Mouse (Mus musculus) hindbrain, embryonic 14.5 days (tissue): ENCODE data around the gene Add3. TPM values are rescaled to one million over a fixed set of nuclear protein-coding genes. Genes with fewer than 3 reads are reported as not detected.

Experiments
- ATAC-seq: fragments of 200-750 bp; cut with Nextera tagmentation; 2 replicates; pipeline ENCODE4 v1.8.0; 2017; ENCODE audit warnings: moderate number of reproducible peaks, mild to moderate bottlenecking, moderate TSS enrichment, moderate library complexity; ENCODE audit not compliant: low FRiP score
- DNase-seq: peaks from one replicate; pipeline ENCODE4 v3.0.0-alpha.2; 2015; ENCODE audit warnings: low spot score
- H3K27ac ChIP-seq: fragments of 300-500 bp; sonication (generic); 2 replicates; pipeline ENCODE4 v1.5.1; 2014; ENCODE audit warnings: mild to moderate bottlenecking, moderate library complexity
- H3K27me3 ChIP-seq: fragments of 300-500 bp; sonication (generic); 2 replicates; pipeline ENCODE4 v1.6.1; 2014; ENCODE audit warnings: mild to moderate bottlenecking, low read length, mixed read lengths; ENCODE audit not compliant: control insufficient read depth, insufficient read depth
- H3K36me3 ChIP-seq: fragments of 300-500 bp; sonication (generic); replicated peaks from 2 replicates; pipeline ENCODE4 v1.6.1; 2014; ENCODE audit not compliant: control insufficient read depth, insufficient read depth
- H3K4me1 ChIP-seq: fragments of 300-500 bp; sonication (generic); replicated peaks from 2 replicates; pipeline ENCODE4 v1.6.1; 2014; ENCODE audit warnings: antibody characterized with exemption, low read length, mixed read lengths; ENCODE audit not compliant: control insufficient read depth, insufficient read depth
- H3K4me2 ChIP-seq: fragments of 300-500 bp; sonication (generic); replicated peaks from 2 replicates; pipeline ENCODE4 v1.6.1; 2014; ENCODE audit warnings: mild to moderate bottlenecking, moderate library complexity
- H3K4me3 ChIP-seq: fragments of 300-500 bp; sonication (generic); replicated peaks from 2 replicates; pipeline ENCODE4 v1.5.1; 2014; ENCODE audit warnings: mild to moderate bottlenecking, low read length
- H3K9ac ChIP-seq: fragments of 300-500 bp; sonication (generic); 2 replicates; pipeline ENCODE4 v1.6.1; 2014
- H3K9me3 ChIP-seq: fragments of 300-500 bp; sonication (generic); 2 replicates; pipeline ENCODE4 v1.6.1; 2016; ENCODE audit warnings: low read length; ENCODE audit not compliant: control insufficient read depth
- WGBS: fragments of 180-500 bp; shearing (Covaris S2); extraction: QIAGEN DNeasy Blood & Tissue Kit; methylation state at CpG from one replicate; pipeline ENCODE4 v1.1.7; 2014; 5-methylcytosine and 5-hydroxymethylcytosine counted together
- polyA plus RNA-seq: library from polyadenylated mRNA; unstranded; fragments of >200 nt; fragmentation: Nextera tagmentation; extraction: Ambion mirVana; gene quantifications from 2 replicates; pipeline ENCODE4 v1.2.1, GENCODE M21; 2014

The Add3 gene
- polyA plus RNA-seq, 1 experiment from 2014 or later = 43.4 TPM

DNA sequence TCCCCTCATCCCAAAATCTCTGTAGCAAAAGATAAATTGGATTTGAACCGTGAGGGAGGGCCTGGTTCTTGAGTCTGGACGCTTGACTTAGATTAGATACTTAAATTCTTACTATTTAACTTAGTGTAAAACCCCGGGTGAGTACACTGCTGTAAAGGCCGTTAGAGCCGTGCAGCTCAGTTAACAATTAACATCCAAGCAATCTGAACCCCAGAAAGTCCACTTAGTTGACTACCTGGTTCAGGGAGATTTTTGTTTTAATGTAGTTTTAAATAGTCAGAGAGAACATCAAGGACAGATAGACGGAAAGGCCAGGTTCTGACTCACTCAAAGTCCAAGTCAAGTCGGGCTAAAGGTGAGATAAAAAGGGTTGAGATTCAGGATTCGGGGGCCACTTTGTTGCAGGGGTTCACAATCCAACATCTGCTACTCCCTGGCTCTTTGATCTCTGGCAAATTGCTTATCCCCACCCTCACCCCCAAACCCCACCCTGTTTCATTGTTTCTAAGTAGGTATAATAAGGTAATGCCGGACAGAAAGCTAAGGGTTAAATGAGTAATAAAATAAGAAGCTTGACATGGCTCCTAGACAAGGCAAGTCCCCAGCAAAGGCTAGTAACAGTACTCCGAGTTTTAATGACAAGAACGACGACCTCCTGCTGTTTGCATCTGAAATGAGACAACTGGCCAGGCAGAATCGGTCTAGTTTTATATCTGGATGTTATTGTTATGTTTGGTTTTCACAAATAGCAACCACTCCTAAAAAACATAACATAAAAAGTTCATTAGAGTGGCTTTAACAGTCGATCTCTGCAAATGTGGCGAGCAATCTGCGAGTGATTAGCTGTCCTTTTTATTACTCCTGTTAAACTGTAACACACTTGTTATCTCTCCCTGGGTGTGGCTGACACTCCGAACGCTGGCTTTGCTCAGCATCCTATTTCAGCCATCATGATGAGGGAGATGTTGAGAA is 12.6 kb upstream of the Add3 start:
- Histone ChIP-seq H3K27me3 (no peaks in the 10 kb centered on the region), H3K36me3 (no peaks in the 10 kb centered on the region), H3K4me3 (no peak overlapping the region), H3K4me1 (no peaks in the 10 kb centered on the region), H3K9me3 (no peaks in the 10 kb centered on the region), H3K4me2 (no peak overlapping the region), H3K27ac (no peak overlapping the region), H3K9ac (no peak overlapping the region)
- DNase-seq = no peak
- no peak for ATAC-seq
- WGBS = 57% methylated on average over 18 of the region's 18 CpGs

DNA sequence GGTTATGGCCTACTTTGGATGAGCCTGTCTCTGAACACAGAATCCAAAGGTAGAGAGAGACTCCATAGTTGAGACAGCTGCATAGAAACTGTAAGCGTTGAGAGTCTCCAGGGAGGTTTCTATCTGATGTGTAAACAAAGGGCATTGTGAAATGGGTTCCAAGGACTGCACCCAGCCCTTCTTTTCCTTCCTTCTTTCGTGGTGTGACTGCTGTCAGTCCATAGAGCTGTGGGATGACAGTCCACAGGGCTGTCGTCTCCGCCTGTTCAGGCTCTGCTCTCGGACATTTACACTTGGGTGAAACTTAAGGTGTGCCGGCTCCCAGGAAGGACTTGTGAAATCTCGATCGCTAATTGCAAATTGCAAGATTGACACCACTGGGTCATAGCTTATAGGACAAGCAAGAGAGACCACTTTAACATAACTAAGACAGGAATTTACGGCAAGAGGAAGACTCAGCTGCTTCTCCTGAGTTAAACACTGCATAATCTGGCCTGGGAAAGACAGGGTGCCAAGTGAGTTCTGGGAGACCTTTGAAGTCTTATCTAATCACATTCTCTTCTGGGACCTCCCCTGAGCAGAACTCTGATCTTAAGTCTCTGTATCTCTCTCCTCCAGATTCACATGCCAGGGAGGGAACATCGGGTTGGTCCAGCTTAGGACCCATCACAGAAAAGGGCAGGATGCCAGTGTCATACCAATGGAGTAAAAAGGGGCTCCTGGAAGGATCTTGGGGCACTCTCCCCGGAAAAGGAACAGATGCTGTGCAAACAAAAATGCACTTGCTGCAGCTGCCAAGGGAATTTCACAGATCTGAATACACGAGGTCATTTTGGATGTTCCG is 11.5 kb upstream of the Add3 start:
- H3K4me2 ChIP-seq = no peak overlapping the region
- no peak for ATAC-seq
- WGBS = 59% methylated on average over 13 of the region's 13 CpGs

DNA sequence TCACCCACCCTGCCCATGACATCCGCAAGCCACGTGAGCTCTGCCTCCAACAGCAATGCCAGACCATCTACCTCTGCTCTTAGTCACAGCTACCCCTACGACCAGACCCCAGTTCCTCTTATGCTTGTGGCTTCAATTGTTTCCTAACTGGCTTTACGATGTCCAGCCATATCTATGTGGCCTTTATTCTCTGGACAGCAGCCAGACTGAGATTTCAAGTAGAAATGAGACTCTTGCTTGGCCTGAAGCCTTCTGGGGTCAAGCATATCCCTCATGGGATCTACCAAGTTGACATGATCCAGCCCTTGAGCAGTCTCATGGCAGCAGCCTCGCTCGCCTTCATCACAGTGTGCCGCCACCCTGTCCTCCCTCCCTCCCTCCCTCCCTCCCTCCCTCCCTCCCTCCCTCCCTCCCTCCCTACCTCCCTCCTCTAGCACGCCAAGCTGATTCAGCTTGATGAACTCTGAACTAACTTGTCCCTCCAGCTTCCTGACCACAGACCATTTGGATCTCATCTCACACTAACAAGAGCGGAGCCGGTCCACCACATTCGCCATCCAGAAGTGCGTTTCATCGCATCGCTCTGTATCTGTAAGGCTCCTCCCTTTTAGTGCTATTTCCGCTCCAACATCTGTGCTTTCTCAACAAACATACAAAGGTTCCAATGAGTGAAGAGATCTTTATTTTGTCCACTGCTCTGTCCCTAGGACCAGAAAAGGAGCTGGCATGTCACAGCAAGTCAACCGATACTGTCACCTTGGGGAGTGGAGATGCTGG is 9.7 kb upstream of the Add3 start:
- DNase-seq = no peak
- no peak overlapping the region for H3K9ac ChIP-seq
- 91% methylated on average over 16 of the region's 16 CpGs for WGBS

More for the DNA sequence above, 11.5 kb upstream of the Add3 start:
- H3K27ac ChIP-seq = no peak overlapping the region
- no peak for DNase-seq
- no peaks in the 10 kb centered on the region for H3K36me3 ChIP-seq
- no peak overlapping the region for H3K9ac ChIP-seq
- no peaks in the 10 kb centered on the region for H3K9me3 ChIP-seq
- no peaks in the 10 kb centered on the region for H3K27me3 ChIP-seq
- H3K4me1 ChIP-seq = no peaks in the 10 kb centered on the region
- no peak overlapping the region for H3K4me3 ChIP-seq

DNA sequence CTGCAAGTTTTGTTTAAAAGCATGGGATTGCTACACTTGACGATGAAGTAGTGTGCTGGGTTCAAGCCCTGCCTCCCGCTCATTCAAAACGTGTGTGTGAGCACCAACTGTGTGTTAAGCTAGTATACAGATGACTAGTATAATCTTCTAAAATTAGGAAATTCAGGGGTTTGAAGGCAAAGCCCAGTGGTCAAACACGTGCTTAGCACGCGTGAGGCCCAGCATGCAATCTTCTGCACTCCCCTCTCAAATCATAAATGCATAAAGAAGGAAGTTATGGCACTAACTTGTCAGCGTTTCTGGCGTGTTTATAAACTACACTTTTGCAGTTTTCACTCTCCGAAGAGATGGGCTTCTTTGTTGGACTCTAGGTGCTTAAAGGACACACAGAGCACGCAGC is 7.8 kb upstream of the Add3 start:
- H3K9ac ChIP-seq = no peak overlapping the region
- peaks cover 4% of the 10 kb centered on the region; the same call in 1 of the 2 replicates for H3K4me1 ChIP-seq
- 89% methylated on average over 10 of the region's 10 CpGs for WGBS
- no peak for ATAC-seq
- no peaks in the 10 kb centered on the region for H3K9me3 ChIP-seq
- no peaks in the 10 kb centered on the region for H3K36me3 ChIP-seq
- no peak overlapping the region for H3K4me2 ChIP-seq
- H3K27ac ChIP-seq = no peak overlapping the region
- no peak overlapping the region for H3K4me3 ChIP-seq
- H3K27me3 ChIP-seq = no peaks in the 10 kb centered on the region
- no peak for DNase-seq

More for the DNA sequence above, 9.7 kb upstream of the Add3 start:
- Histone ChIP-seq H3K4me3 (no peak overlapping the region), H3K9me3 (no peaks in the 10 kb centered on the region), H3K4me2 (no peak overlapping the region), H3K36me3 (no peaks in the 10 kb centered on the region), H3K27me3 (no peaks in the 10 kb centered on the region), H3K27ac (no peak overlapping the region), H3K4me1 (no peaks in the 10 kb centered on the region)
- no peak for ATAC-seq

GRCm38 (mm10) chr19:53136336-53137090 is 3.7 kb upstream of the Add3 start:
- no peaks in the 10 kb centered on the region for H3K36me3 ChIP-seq
- WGBS = 71% methylated on average over 13 of the region's 13 CpGs
- H3K27me3 ChIP-seq = no peaks in the 10 kb centered on the region
- peaks cover 12% of the 10 kb centered on the region for H3K4me1 ChIP-seq
- H3K27ac ChIP-seq = no peak overlapping the region
- H3K9me3 ChIP-seq = no peaks in the 10 kb centered on the region
- ATAC-seq (no peak), DNase-seq (no peak)
- no peak overlapping the region for H3K9ac ChIP-seq
- H3K4me3 ChIP-seq = no peak overlapping the region
- H3K4me2 ChIP-seq = no peak overlapping the region

- no peak overlapping the region for H3K4me3 ChIP-seq
- 57% methylated on average over 4 of the region's 4 CpGs for WGBS
- no peaks in the 10 kb centered on the region for H3K27me3 ChIP-seq
- no peak overlapping the region for H3K27ac ChIP-seq
- H3K9ac ChIP-seq = no peak overlapping the region
- no peaks in the 10 kb centered on the region for H3K9me3 ChIP-seq
- DNase-seq (no peak), ATAC-seq (no peak)
- peaks cover 14% of the 10 kb centered on the region for H3K4me1 ChIP-seq
- no peaks in the 10 kb centered on the region for H3K36me3 ChIP-seq
- no peak overlapping the region for H3K4me2 ChIP-seq
Measured at GRCm38 (mm10) chr19:53137116-53137670, 3.0 kb upstream of the Add3 start.

DNA sequence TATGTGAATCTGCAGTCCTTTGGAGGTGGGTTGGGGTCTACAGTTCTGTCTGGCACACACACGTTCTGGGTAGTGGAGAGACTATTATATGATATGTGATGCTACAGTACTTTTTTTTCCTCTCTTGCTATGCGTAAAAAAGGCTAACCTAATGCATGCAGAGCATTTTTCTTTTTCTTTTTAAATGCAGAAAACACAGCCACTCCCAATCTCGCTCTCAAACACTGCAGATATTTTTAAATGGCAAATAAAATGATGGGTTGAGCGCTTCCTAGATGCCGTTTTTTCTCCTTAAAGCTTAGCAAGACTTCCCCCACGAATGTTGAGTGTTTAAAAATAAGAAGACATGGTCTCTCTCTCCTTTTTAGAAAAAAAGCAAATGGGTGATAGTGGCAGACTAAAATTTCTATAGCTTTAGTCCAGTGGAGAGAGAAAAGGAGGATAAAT is 584 bp downstream of the Add3 start:
- peak overlapping the region; percentile 96 for H3K4me2 ChIP-seq

More for the DNA sequence above, 584 bp downstream of the Add3 start:
- Histone ChIP-seq H3K4me3 (peak overlapping the region; percentile 95), H3K9ac (peak overlapping the region; percentile 66), H3K4me1 (peaks cover 26% of the 10 kb centered on the region), H3K27ac (peak overlapping the region; percentile 27), H3K36me3 (no peaks in the 10 kb centered on the region), H3K27me3 (no peaks in the 10 kb centered on the region), H3K9me3 (no peaks in the 10 kb centered on the region)
- DNase-seq (no peak), ATAC-seq (no peak)
- 10% methylated on average over 6 of the region's 6 CpGs for WGBS
